Mouse (Mus musculus): Measurements from ENCODE around the gene Pih1d1. TPM values are rescaled to one million over a fixed set of nuclear protein-coding genes. Genes with fewer than 3 reads are reported as not detected.

Pih1d1 gene
- total and polyA plus RNA-seq, 3 experiments, result 141 to 148 TPM; not detected in 1

GRCm38 (mm10) chr7:45149545-45149944 is 4.6 kb upstream of the Pih1d1 start:
- Histone ChIP-seq H3K4me3 (ENCODE audit: control insufficient read depth in 1 of 2, insufficient read depth in 1 of 2, low read depth in 2 of 2, low read length in 2 of 2) (no peak overlapping the region), H3K9me3 (replicated peaks; ENCODE audit: insufficient read depth, low read length) (no peaks in the 10 kb centered on the region), H3K9ac (ENCODE audit: control insufficient read depth, low read depth, low read length, poor library complexity, severe bottlenecking) (no peak overlapping the region), H3K79me2 (ENCODE audit: control insufficient read depth, insufficient read depth, low read length, poor library complexity) (peaks cover 7% of the 10 kb centered on the region; the same call in 1 of the 2 replicates), H3K4me1 (ENCODE audit: control insufficient read depth in 1 of 2, insufficient read depth in 2 of 2, low read length in 2 of 2) (no peaks in the 10 kb centered on the region), H3K27me3 (ENCODE audit: control insufficient read depth in 1 of 2, insufficient read depth in 2 of 2, low read length in 2 of 2) (no peaks in the 10 kb centered on the region), H3K27ac (ENCODE audit: control insufficient read depth, low read depth, low read length) (no peak overlapping the region), H3K36me3 (ENCODE audit: control insufficient read depth in 1 of 2, insufficient read depth in 2 of 2, low read length in 2 of 2) (peaks cover 0 to 3% of the 10 kb centered on the region in 2 experiments; a peak in 3 of 4 replicates)
- no peak for DNase-seq (ENCODE audit: low read depth, low spot score)
- TF ChIP-seq CTCF (IDR thresholded peaks at IDR 0.05 in 2 of 3, conservative IDR thresholded peaks at IDR 0.05 in 1 of 3; ENCODE audit: control insufficient read depth in 1 of 3, insufficient read depth in 1 of 3, low read depth in 2 of 3, low read length in 3 of 3, poor library complexity in 1 of 3, severe bottlenecking in 1 of 3) (no peak), ZNF384 (IDR thresholded peaks at IDR 0.05; ENCODE audit: low read depth, low read length) (no peak), ZMIZ1 (IDR thresholded peaks at IDR 0.05; ENCODE audit: low read depth, low read length) (no peak), POLR2A (IDR thresholded peaks at IDR 0.05; ENCODE audit: control insufficient read depth in 1 of 2, insufficient read depth in 1 of 2, low read depth in 1 of 2, low read length in 2 of 2, poor library complexity in 1 of 2) (no peak), ELF1 (IDR thresholded peaks at IDR 0.05; ENCODE audit: low read depth, low read length) (no peak), BHLHE40 (IDR thresholded peaks at IDR 0.05; ENCODE audit: borderline replicate concordance, low read depth, low read length) (no peak), ZC3H11A (IDR thresholded peaks at IDR 0.05; ENCODE audit: low read depth, low read length) (no peak), MAFK (IDR thresholded peaks at IDR 0.05; ENCODE audit: borderline replicate concordance, low read depth, low read length) (no peak), CHD2 (IDR thresholded peaks at IDR 0.05; ENCODE audit: low read length) (no peak), MEF2A (IDR thresholded peaks at IDR 0.05; ENCODE audit: extremely low read depth, insufficient replicate concordance, low read depth, low read length, poor library complexity, severe bottlenecking) (no peak), MAZ (IDR thresholded peaks at IDR 0.05; ENCODE audit: low read depth, low read length) (no peak)

- H3K4me1 ChIP-seq (ENCODE audit: control insufficient read depth in 1 of 2, insufficient read depth in 2 of 2, low read length in 2 of 2), result peaks cover 2 to 3% of the 10 kb centered on the region in 2 experiments; a peak in 3 of 4 replicates
- no peak overlapping the region for H3K27ac ChIP-seq (ENCODE audit: control insufficient read depth, low read depth, low read length)
- H3K4me3 ChIP-seq (ENCODE audit: control insufficient read depth in 1 of 2, insufficient read depth in 1 of 2, low read depth in 2 of 2, low read length in 2 of 2), result no peak overlapping the region
- peaks cover 7% of the 10 kb centered on the region; the same call in 1 of the 2 replicates for H3K79me2 ChIP-seq (ENCODE audit: control insufficient read depth, insufficient read depth, low read length, poor library complexity)
- no peaks in the 10 kb centered on the region for H3K27me3 ChIP-seq (ENCODE audit: control insufficient read depth in 1 of 2, insufficient read depth in 2 of 2, low read length in 2 of 2)
- peaks cover 0 to 6% of the 10 kb centered on the region in 2 experiments; a peak in 3 of 4 replicates for H3K36me3 ChIP-seq (ENCODE audit: control insufficient read depth in 1 of 2, insufficient read depth in 2 of 2, low read length in 2 of 2)
- TF ChIP-seq ZNF384 (IDR thresholded peaks at IDR 0.05; ENCODE audit: low read depth, low read length) (no peak), CHD2 (IDR thresholded peaks at IDR 0.05; ENCODE audit: low read length) (no peak), USF1 (IDR thresholded peaks at IDR 0.05; ENCODE audit: low read depth, low read length) (no peak), KAT2A (conservative IDR thresholded peaks at IDR 0.05; ENCODE audit: low read depth, low read length) (no peak), TAL1 (IDR thresholded peaks at IDR 0.05; ENCODE audit: low read length) (no peak), BHLHE40 (IDR thresholded peaks at IDR 0.05; ENCODE audit: borderline replicate concordance, low read depth, low read length) (no peak), GATA1 (IDR thresholded peaks at IDR 0.05; ENCODE audit: low read depth, low read length) (no peak), TBP (IDR thresholded peaks at IDR 0.05; ENCODE audit: low read depth, low read length) (no peak), MEF2A (IDR thresholded peaks at IDR 0.05; ENCODE audit: extremely low read depth, insufficient replicate concordance, low read depth, low read length, poor library complexity, severe bottlenecking) (no peak), TCF12 (IDR thresholded peaks at IDR 0.05; ENCODE audit: low read depth, low read length) (no peak), ZC3H11A (IDR thresholded peaks at IDR 0.05; ENCODE audit: low read depth, low read length) (no peak), NRF1 (IDR thresholded peaks at IDR 0.05; ENCODE audit: insufficient read depth, low read depth, low read length, poor library complexity, severe bottlenecking) (no peak), E2F4 (IDR thresholded peaks at IDR 0.05; ENCODE audit: borderline replicate concordance, low read depth, low read length) (no peak), MYC (IDR thresholded peaks at IDR 0.05; ENCODE audit: low read depth, low read length) (no peak), CTCF (IDR thresholded peaks at IDR 0.05 in 2 of 3, conservative IDR thresholded peaks at IDR 0.05 in 1 of 3; ENCODE audit: control insufficient read depth in 1 of 3, insufficient read depth in 1 of 3, low read depth in 2 of 3, low read length in 3 of 3, poor library complexity in 1 of 3, severe bottlenecking in 1 of 3) (no peak), MYB (IDR thresholded peaks at IDR 0.05; ENCODE audit: low read depth, low read length) (no peak)
- DNase-seq (ENCODE audit: low read depth, low spot score), result no peak
- no peaks in the 10 kb centered on the region for H3K9me3 ChIP-seq (replicated peaks; ENCODE audit: insufficient read depth, low read length)
- no peak overlapping the region for H3K9ac ChIP-seq (ENCODE audit: control insufficient read depth, low read depth, low read length, poor library complexity, severe bottlenecking)
Observed at GRCm38 (mm10) chr7:45150321-45150720, 3.8 kb upstream of the Pih1d1 start.
